Mouse (Mus musculus) hindbrain, embryonic 14.5 days (tissue): ENCODE measurements around the gene Fntb. TPM values are rescaled to one million over a fixed set of nuclear protein-coding genes. Genes with fewer than 3 reads are reported as not detected.

Experiments used
- ATAC-seq: fragments of 200-750 bp; cut with Nextera tagmentation; 2 replicates; pipeline ENCODE4 v1.8.0; 2017; ENCODE audit warnings: moderate number of reproducible peaks, mild to moderate bottlenecking, moderate TSS enrichment, moderate library complexity; ENCODE audit not compliant: low FRiP score
- DNase-seq: peaks from one replicate; pipeline ENCODE4 v3.0.0-alpha.2; 2015; ENCODE audit warnings: low spot score
- H3K27ac ChIP-seq: fragments of 300-500 bp; sonication (generic); 2 replicates; pipeline ENCODE4 v1.5.1; 2014; ENCODE audit warnings: mild to moderate bottlenecking, moderate library complexity
- H3K27me3 ChIP-seq: fragments of 300-500 bp; sonication (generic); 2 replicates; pipeline ENCODE4 v1.6.1; 2014; ENCODE audit warnings: mild to moderate bottlenecking, low read length, mixed read lengths; ENCODE audit not compliant: control insufficient read depth, insufficient read depth
- H3K36me3 ChIP-seq: fragments of 300-500 bp; sonication (generic); replicated peaks from 2 replicates; pipeline ENCODE4 v1.6.1; 2014; ENCODE audit not compliant: control insufficient read depth, insufficient read depth
- H3K4me1 ChIP-seq: fragments of 300-500 bp; sonication (generic); replicated peaks from 2 replicates; pipeline ENCODE4 v1.6.1; 2014; ENCODE audit warnings: antibody characterized with exemption, low read length, mixed read lengths; ENCODE audit not compliant: control insufficient read depth, insufficient read depth
- H3K4me2 ChIP-seq: fragments of 300-500 bp; sonication (generic); replicated peaks from 2 replicates; pipeline ENCODE4 v1.6.1; 2014; ENCODE audit warnings: mild to moderate bottlenecking, moderate library complexity
- H3K4me3 ChIP-seq: fragments of 300-500 bp; sonication (generic); replicated peaks from 2 replicates; pipeline ENCODE4 v1.5.1; 2014; ENCODE audit warnings: mild to moderate bottlenecking, low read length
- H3K9ac ChIP-seq: fragments of 300-500 bp; sonication (generic); 2 replicates; pipeline ENCODE4 v1.6.1; 2014
- H3K9me3 ChIP-seq: fragments of 300-500 bp; sonication (generic); 2 replicates; pipeline ENCODE4 v1.6.1; 2016; ENCODE audit warnings: low read length; ENCODE audit not compliant: control insufficient read depth
- WGBS: fragments of 180-500 bp; shearing (Covaris S2); extraction: QIAGEN DNeasy Blood & Tissue Kit; methylation state at CpG from one replicate; pipeline ENCODE4 v1.1.7; 2014; 5-methylcytosine and 5-hydroxymethylcytosine counted together
- polyA plus RNA-seq: library from polyadenylated mRNA; unstranded; fragments of >200 nt; fragmentation: Nextera tagmentation; extraction: Ambion mirVana; gene quantifications from 2 replicates; pipeline ENCODE4 v1.2.1, GENCODE M21; 2014

Fntb gene
- polyA plus RNA-seq, 1 experiment from 2014 or later, result 40.4 TPM

DNA sequence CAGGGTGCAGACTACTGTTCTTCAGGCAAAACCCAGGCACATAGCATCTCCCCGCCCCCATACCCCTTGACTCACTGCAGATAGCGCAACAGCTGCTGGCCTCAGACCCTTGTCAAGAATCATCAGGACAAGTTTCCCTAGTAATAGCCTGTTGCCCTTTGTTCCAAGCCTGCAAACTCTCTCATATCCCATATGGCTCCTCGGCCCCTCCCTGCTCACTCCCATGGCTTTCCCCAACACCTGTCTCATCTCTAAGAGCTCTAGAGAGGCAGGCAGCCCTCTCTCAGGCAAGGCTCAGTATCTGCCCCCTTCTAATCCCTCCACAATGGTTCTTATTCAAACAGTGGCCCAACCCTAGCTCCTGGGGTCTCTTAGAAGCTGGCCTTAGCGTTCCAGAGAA lies 55.2 kb downstream of the Fntb start:
- H3K9me3 ChIP-seq, result no peaks in the 10 kb centered on the region
- no peaks in the 10 kb centered on the region for H3K27me3 ChIP-seq
- H3K4me2 ChIP-seq, result peak overlapping the region; percentile 71
- peak overlapping the region; percentile 83; the same call in 1 of the 2 replicates for H3K9ac ChIP-seq
- peaks cover 33% of the 10 kb centered on the region for H3K4me1 ChIP-seq
- no peak for DNase-seq
- no peak overlapping the region for H3K27ac ChIP-seq
- ATAC-seq, result no peak
- H3K36me3 ChIP-seq, result no peaks in the 10 kb centered on the region
- WGBS, result 54% methylated on average over 4 of the region's 4 CpGs
- 0 out of 2 replicates have a peak overlapping the region, but pooled peaks have one; percentile 68 for H3K4me3 ChIP-seq

DNA sequence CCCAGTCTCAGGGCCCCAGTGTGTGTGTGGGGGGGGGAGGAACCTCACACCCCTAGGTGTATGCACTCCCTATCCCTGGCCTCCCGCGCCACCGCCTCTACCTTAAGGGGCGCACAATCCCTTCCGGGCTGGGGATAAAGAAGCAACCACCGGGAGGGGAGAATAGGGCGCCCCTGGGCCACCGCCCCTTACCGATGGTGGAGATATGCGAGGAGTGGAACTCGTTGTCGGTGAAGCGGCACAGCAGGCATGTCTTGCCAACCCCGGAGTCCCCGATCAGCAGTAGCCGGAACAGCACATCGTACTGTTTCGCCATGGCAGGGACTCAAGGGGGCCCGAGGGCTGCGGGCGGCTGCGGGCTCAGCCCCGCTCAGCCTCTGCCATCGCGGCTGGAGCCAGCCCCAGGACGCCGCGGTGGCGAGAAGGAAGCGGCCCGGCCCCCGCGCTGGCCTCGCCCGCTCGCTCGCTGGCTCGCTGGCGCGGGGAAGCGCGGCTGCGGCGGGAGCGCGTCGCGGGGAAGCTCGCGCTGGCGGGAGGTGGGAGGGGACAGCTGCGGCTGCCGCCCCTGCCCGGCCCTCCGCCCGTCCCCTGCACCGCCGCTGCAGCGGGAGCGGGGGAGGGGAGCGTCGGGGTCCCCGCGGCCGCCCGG lies 56.7 kb downstream of the Fntb start:
- peak overlapping the region; percentile 83 for H3K9ac ChIP-seq
- no peaks in the 10 kb centered on the region for H3K27me3 ChIP-seq
- peak; percentile 60 for DNase-seq
- H3K9me3 ChIP-seq, result no peaks in the 10 kb centered on the region
- WGBS, result under 1% methylated on average over 48 of the region's 66 CpGs
- H3K4me2 ChIP-seq, result peak overlapping the region; percentile 71
- peak overlapping the region; percentile 68 for H3K4me3 ChIP-seq
- H3K36me3 ChIP-seq, result no peaks in the 10 kb centered on the region
- H3K27ac ChIP-seq, result peak overlapping the region; percentile 84
- peak; percentile 80 for ATAC-seq
- peaks cover 33% of the 10 kb centered on the region for H3K4me1 ChIP-seq

DNA sequence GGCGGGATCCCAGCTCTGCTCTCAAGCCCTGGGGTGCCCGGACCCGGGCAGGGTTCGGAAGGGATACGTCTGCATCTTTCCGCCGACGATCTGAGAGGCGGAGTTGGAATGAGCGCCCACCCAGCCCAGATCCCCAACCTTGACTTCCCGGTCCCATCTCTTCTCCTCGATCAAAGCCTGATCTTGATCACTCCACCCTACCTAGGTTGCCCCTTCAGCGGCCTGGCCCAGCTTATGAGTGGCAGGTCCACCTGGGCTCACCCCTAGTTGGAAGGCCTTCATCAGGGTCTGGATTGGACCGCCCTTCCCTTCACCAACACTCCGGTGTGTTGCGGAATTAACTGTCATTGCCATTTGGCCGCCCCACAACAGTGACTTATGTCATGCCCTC lies 57.3 kb downstream of the Fntb start, which contains the start of gene Rab15:
Rab15 (minus strand) TSS at position 258 of the 391 bp plus-strand sequence.
- DNase-seq, result peak; percentile 45
- H3K27ac ChIP-seq, result peak within 1 kb of the TSS; percentile 84

DNA sequence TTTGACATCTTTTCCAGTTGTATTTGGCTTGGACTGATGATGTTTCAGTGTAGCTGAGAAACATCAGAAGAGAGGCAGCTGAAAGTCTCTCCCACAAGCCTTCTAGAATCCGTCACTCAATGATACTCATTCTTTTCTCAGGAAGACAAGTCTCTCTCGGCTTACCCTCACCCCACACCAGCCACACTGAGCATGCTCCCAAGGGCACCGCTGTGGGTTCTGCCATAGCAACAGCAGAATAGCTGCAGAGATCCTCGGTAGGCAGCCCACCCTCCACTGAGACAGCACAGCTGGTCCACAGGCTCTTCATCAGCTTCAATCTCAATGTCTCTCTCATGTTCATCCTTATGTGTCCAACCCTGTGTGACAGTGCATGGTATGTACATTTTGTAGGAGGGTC lies 59.9 kb downstream of the Fntb start:
- no peak for DNase-seq
- H3K4me1 ChIP-seq, result peaks cover 17% of the 10 kb centered on the region
- no peaks in the 10 kb centered on the region for H3K27me3 ChIP-seq
- H3K9me3 ChIP-seq, result no peaks in the 10 kb centered on the region
- H3K4me3 ChIP-seq, result no peak overlapping the region
- H3K9ac ChIP-seq, result no peak overlapping the region
- 47% methylated on average over 4 of the region's 4 CpGs for WGBS
- H3K4me2 ChIP-seq, result no peak overlapping the region
- no peaks in the 10 kb centered on the region for H3K36me3 ChIP-seq
- ATAC-seq, result no peak
- no peak overlapping the region for H3K27ac ChIP-seq

More for the DNA sequence above, 57.3 kb downstream of the Fntb start, which contains the start of gene Rab15:
- Histone ChIP-seq H3K27me3 (no peaks in the 10 kb centered on the region), H3K9ac (peak within 1 kb of the TSS; percentile 83), H3K4me3 (peak within 1 kb of the TSS; percentile 68), H3K9me3 (no peaks in the 10 kb centered on the region), H3K4me1 (peaks cover 28% of the 10 kb centered on the region), H3K4me2 (peak within 1 kb of the TSS; percentile 71), H3K36me3 (no peaks in the 10 kb centered on the region)
- 2% methylated on average over 17 of the region's 17 CpGs for WGBS
- peak; percentile 38 for ATAC-seq

DNA sequence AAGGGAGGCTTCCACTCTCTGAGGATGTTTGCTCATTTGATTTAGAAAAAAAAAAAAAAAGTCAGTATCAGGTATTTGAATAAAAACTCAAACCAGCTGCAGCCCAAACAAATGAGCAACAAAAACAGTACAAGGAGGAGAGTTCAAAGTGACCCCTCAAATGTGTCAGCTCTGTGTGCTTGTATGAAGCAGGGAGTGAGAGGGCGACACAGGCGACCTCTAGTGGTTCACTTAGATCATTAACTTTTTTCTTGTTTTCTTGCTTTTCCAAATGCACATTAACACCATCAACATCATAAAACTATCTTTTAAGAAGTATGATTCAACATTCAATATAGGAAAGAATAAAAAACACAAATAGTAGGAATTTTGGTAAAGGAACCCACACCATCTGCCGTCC lies 67.3 kb downstream of the Fntb start:
- H3K4me1 ChIP-seq, result no peaks in the 10 kb centered on the region
- H3K9ac ChIP-seq, result no peak overlapping the region
- no peaks in the 10 kb centered on the region for H3K36me3 ChIP-seq
- H3K27me3 ChIP-seq, result no peaks in the 10 kb centered on the region
- H3K27ac ChIP-seq, result no peak overlapping the region
- no peak overlapping the region for H3K4me3 ChIP-seq
- H3K9me3 ChIP-seq, result no peaks in the 10 kb centered on the region
- DNase-seq, result peak; percentile 69
- ATAC-seq, result no peak
- H3K4me2 ChIP-seq, result no peak overlapping the region
- WGBS, result 7% methylated on average over 3 of the region's 3 CpGs

DNA sequence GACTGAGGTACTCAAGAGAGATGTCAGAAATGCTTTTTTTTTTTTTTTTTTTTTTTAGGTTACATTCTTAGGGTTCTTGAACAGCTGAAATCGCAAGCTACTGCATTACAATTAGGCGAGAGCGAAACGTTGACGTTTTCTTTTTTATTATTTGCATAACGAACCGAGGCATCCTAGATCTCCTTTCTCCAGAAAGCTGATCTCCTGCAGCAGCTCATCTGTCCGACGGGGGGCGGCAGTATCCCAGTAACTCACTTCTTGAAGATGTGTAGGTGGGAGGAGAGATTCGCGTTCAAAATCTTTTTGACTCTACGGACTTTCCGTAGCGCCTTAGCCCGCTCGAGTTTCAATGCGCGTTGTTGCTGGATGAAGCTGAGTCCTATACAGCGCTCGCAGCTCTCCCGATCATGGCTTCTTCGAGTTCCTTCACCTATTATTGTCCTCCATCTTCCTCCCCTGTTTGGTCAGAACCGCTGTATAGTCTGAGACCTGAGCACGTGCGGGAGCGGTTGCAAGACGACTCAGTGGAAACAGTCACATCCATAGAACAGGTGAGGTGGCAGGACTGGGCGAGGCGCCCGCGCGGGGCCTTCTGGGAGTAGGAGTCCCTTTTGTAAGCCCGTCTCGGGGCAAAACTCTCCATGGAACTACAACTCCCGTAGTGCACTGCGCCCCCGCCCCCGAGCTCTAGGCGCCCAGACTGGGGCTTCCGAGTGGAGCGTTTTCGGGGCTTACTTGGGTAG lies 71.9 kb downstream of the Fntb start:
- Histone ChIP-seq H3K4me1 (peaks cover 8% of the 10 kb centered on the region), H3K4me3 (peak overlapping the region; percentile 47), H3K9ac (peak overlapping the region; percentile 68), H3K9me3 (no peaks in the 10 kb centered on the region), H3K27me3 (no peaks in the 10 kb centered on the region), H3K36me3 (no peaks in the 10 kb centered on the region), H3K4me2 (peak overlapping the region; percentile 71), H3K27ac (peak overlapping the region; percentile 81)
- DNase-seq (peak; percentile 99), ATAC-seq (peak; percentile 98)
- under 1% methylated on average over 43 of the region's 43 CpGs for WGBS

DNA sequence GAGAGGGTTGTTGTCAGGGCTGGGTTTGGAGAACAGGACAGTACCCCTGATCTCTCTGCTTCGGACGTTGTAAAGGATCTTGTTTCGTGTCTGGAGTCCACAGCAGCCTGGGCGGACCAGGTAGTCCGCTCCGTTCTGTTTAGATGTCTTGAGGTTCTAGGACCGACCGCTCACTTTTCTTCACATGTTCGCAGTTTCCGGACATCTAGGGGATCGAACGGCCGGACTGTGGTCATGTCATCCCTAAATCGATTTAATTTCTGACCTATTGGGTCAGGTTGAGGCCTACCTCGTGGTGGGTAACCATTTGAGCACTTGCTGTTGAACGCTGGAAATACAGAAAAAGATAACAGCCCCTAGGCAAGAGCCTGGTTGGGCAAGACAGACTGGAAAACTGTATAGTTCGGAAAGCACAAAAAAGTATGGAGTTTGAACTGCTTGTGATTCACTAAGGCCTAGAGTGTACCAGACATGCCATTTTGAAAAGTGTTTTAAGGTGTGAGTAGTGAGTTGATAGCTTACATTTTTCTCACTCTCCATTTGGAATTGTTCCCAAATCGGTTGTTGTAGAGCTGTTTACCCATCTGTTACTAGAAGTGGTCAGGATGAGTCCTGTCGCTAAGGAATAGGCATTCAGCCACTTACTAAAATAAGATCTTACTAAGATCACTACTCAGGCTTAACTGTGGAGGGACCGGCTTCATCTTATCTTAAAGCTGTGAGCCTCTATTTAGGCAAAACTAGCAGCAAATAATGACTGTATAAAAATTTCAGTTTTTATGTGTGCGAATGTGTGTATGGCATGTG lies 72.7 kb downstream of the Fntb start:
- H3K9ac ChIP-seq, result peak overlapping the region; percentile 68
- peak overlapping the region; percentile 71 for H3K4me2 ChIP-seq
- 0 out of 2 replicates have a peak, but pooled peaks have one; percentile 0 for ATAC-seq
- DNase-seq, result no peak
- peaks cover 8% of the 10 kb centered on the region for H3K4me1 ChIP-seq
- peak overlapping the region; percentile 47 for H3K4me3 ChIP-seq
- no peaks in the 10 kb centered on the region for H3K36me3 ChIP-seq
- WGBS, result 14% methylated on average over 21 of the region's 21 CpGs
- H3K27ac ChIP-seq, result peak overlapping the region; percentile 81; the same call in 1 of the 2 replicates
- no peaks in the 10 kb centered on the region for H3K27me3 ChIP-seq
- no peaks in the 10 kb centered on the region for H3K9me3 ChIP-seq

DNA sequence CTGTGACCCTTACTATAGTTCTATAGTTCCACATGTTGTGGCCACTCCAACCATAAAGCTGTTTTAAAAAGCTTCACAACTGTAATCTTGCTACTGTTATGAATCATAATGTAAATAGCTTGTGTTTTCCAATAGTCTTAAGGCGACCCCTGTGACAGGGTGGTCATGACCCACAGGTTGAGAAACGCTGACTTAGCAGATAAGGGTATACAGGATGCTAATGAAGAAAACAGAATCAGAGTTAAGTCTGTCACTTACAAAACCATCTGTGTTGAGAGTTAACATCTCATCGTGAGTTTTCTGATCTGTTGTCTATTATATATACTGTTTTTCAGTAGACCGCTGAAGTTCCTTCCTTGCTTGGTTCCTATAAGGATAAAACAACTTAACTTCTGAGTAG lies 73.9 kb downstream of the Fntb start:
- peaks cover 8% of the 10 kb centered on the region for H3K4me1 ChIP-seq
- H3K4me3 ChIP-seq, result no peak overlapping the region
- 95% methylated on average over 4 of the region's 4 CpGs for WGBS
- DNase-seq (no peak), ATAC-seq (no peak)
- no peak overlapping the region for H3K27ac ChIP-seq
- no peak overlapping the region for H3K9ac ChIP-seq
- no peaks in the 10 kb centered on the region; the same call in 1 of the 2 replicates for H3K36me3 ChIP-seq
- no peaks in the 10 kb centered on the region for H3K9me3 ChIP-seq
- H3K4me2 ChIP-seq, result no peak overlapping the region
- no peaks in the 10 kb centered on the region for H3K27me3 ChIP-seq

DNA sequence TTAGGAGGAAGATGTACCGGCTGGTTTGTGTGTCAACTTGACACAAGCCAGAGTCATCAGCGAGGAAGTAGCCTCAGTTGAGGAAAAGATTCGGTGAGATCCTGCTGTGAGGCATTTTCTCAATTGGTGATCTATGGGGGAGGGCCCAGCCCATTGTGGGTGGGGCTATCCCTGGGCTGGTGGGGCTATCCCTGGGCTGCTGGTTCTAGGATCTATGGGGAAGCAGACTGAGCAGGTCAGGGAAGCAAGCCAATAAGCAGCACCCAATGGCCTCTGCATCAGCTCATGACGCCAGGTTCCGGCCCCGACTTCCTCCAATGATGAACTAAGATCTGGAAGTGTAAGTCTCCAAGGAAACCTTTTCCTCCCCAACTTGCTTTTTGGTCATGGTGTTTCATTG lies 74.7 kb downstream of the Fntb start:
- no peak for ATAC-seq
- 79% methylated on average over 6 of the region's 6 CpGs for WGBS

More for the DNA sequence above, 74.7 kb downstream of the Fntb start:
- Histone ChIP-seq H3K36me3 (no peaks in the 10 kb centered on the region; the same call in 1 of the 2 replicates), H3K27ac (no peak overlapping the region), H3K4me2 (no peak overlapping the region), H3K4me3 (no peak overlapping the region), H3K4me1 (peaks cover 8% of the 10 kb centered on the region), H3K27me3 (no peaks in the 10 kb centered on the region), H3K9me3 (no peaks in the 10 kb centered on the region), H3K9ac (no peak overlapping the region)
- DNase-seq, result no peak
